Mouse (Mus musculus): Measurements from ENCODE around the gene Palm2. TPM values are rescaled to one million over a fixed set of nuclear protein-coding genes. Genes with fewer than 3 reads are reported as not detected.

Gene Palm2
- polyA plus RNA-seq, 1 experiment from 2014 or later, result 3.9 TPM

- WGBS, result 89% methylated on average over 11 of the region's 11 CpGs
Measured at GRCm38 (mm10) chr4:57682944-57683343, 248.9 kb downstream of the Palm2 start.

GRCm38 (mm10) chr4:57684676-57685215, 250.7 kb downstream of the Palm2 start:
- no peak for ATAC-seq

More at GRCm38 (mm10) chr4:57682944-57683343, 248.9 kb downstream of the Palm2 start:
- H3K4me3 ChIP-seq (replicated peaks), result no peak overlapping the region
- no peak overlapping the region for H3K9ac ChIP-seq
- no peaks in the 10 kb centered on the region for H3K9me3 ChIP-seq
- ATAC-seq, result no peak
- H3K4me1 ChIP-seq (replicated peaks), result no peaks in the 10 kb centered on the region; the same call in 1 of the 2 replicates
- H3K27ac ChIP-seq, result no peak overlapping the region
- H3K27me3 ChIP-seq (replicated peaks), result no peaks in the 10 kb centered on the region
- no peak overlapping the region for H3K4me2 ChIP-seq (replicated peaks)
- H3K36me3 ChIP-seq, result no peaks in the 10 kb centered on the region

GRCm38 (mm10) chr4:57686736-57687135, 252.7 kb downstream of the Palm2 start:
- Histone ChIP-seq H3K9ac (no peak overlapping the region), H3K4me2 (replicated peaks) (no peak overlapping the region), H3K27me3 (replicated peaks) (no peaks in the 10 kb centered on the region), H3K4me3 (replicated peaks) (no peak overlapping the region), H3K36me3 (no peaks in the 10 kb centered on the region), H3K27ac (no peak overlapping the region), H3K9me3 (no peaks in the 10 kb centered on the region), H3K4me1 (replicated peaks) (no peaks in the 10 kb centered on the region)
- 52% methylated on average over 3 of the region's 3 CpGs for WGBS
- no peak for ATAC-seq

More at GRCm38 (mm10) chr4:57684676-57685215, 250.7 kb downstream of the Palm2 start:
- Histone ChIP-seq H3K9me3 (no peaks in the 10 kb centered on the region), H3K4me2 (replicated peaks) (no peak overlapping the region), H3K9ac (no peak overlapping the region), H3K27ac (no peak overlapping the region), H3K4me1 (replicated peaks) (no peaks in the 10 kb centered on the region), H3K4me3 (replicated peaks) (no peak overlapping the region), H3K27me3 (replicated peaks) (no peaks in the 10 kb centered on the region), H3K36me3 (no peaks in the 10 kb centered on the region)
- WGBS, result 70% methylated on average over 12 of the region's 12 CpGs

GRCm38 (mm10) chr4:57687583-57687982, 253.5 kb downstream of the Palm2 start:
- H3K4me1 ChIP-seq (replicated peaks), result no peaks in the 10 kb centered on the region
- no peak overlapping the region for H3K27ac ChIP-seq
- H3K9ac ChIP-seq, result no peak overlapping the region
- no peak for ATAC-seq
- H3K27me3 ChIP-seq (replicated peaks), result no peaks in the 10 kb centered on the region
- WGBS, result 79% methylated on average over 3 of the region's 3 CpGs
- no peaks in the 10 kb centered on the region for H3K36me3 ChIP-seq
- no peak overlapping the region for H3K4me2 ChIP-seq (replicated peaks)
- no peak overlapping the region for H3K4me3 ChIP-seq (replicated peaks)
- H3K9me3 ChIP-seq, result no peaks in the 10 kb centered on the region

GRCm38 (mm10) chr4:57688131-57688530, 254.1 kb downstream of the Palm2 start:
- no peaks in the 10 kb centered on the region for H3K36me3 ChIP-seq
- no peak for ATAC-seq
- no peaks in the 10 kb centered on the region for H3K9me3 ChIP-seq
- no peak overlapping the region for H3K27ac ChIP-seq
- H3K27me3 ChIP-seq (replicated peaks), result no peaks in the 10 kb centered on the region
- 66% methylated on average over 9 of the region's 9 CpGs for WGBS
- no peak overlapping the region for H3K4me2 ChIP-seq (replicated peaks)
- H3K4me3 ChIP-seq (replicated peaks), result no peak overlapping the region
- H3K9ac ChIP-seq, result no peak overlapping the region
- H3K4me1 ChIP-seq (replicated peaks), result no peaks in the 10 kb centered on the region

- no peaks in the 10 kb centered on the region for H3K9me3 ChIP-seq
- H3K27ac ChIP-seq, result no peak overlapping the region
- H3K4me2 ChIP-seq (replicated peaks), result no peak overlapping the region
- no peaks in the 10 kb centered on the region for H3K4me1 ChIP-seq (replicated peaks)
- 76% methylated on average over 6 of the region's 6 CpGs for WGBS
- H3K9ac ChIP-seq, result no peak overlapping the region
- no peak for ATAC-seq
- H3K4me3 ChIP-seq (replicated peaks), result no peak overlapping the region
- no peaks in the 10 kb centered on the region for H3K36me3 ChIP-seq
- H3K27me3 ChIP-seq (replicated peaks), result no peaks in the 10 kb centered on the region
Measured at GRCm38 (mm10) chr4:57690001-57690400, 256.0 kb downstream of the Palm2 start.

GRCm38 (mm10) chr4:57690805-57691204, 256.8 kb downstream of the Palm2 start:
- no peak overlapping the region for H3K4me3 ChIP-seq (replicated peaks)
- H3K9ac ChIP-seq, result no peak overlapping the region
- no peaks in the 10 kb centered on the region for H3K4me1 ChIP-seq (replicated peaks)
- no peaks in the 10 kb centered on the region for H3K36me3 ChIP-seq
- ATAC-seq, result no peak
- no peaks in the 10 kb centered on the region for H3K27me3 ChIP-seq (replicated peaks)
- WGBS, result 25% methylated on average over 1 of the region's 1 CpGs
- H3K9me3 ChIP-seq, result no peaks in the 10 kb centered on the region
- H3K27ac ChIP-seq, result no peak overlapping the region
- no peak overlapping the region for H3K4me2 ChIP-seq (replicated peaks)

GRCm38 (mm10) chr4:57694356-57695136, 260.5 kb downstream of the Palm2 start:
- no peak overlapping the region for H3K4me2 ChIP-seq (replicated peaks)
- H3K9ac ChIP-seq, result no peak overlapping the region
- H3K9me3 ChIP-seq, result no peaks in the 10 kb centered on the region
- H3K36me3 ChIP-seq, result no peaks in the 10 kb centered on the region
- 82% methylated on average over 5 of the region's 5 CpGs for WGBS
- no peaks in the 10 kb centered on the region for H3K27me3 ChIP-seq (replicated peaks)
- no peak overlapping the region for H3K27ac ChIP-seq
- ATAC-seq, result no peak
- no peaks in the 10 kb centered on the region for H3K4me1 ChIP-seq (replicated peaks)
- H3K4me3 ChIP-seq (replicated peaks), result no peak overlapping the region

GRCm38 (mm10) chr4:57696955-57697354, 262.9 kb downstream of the Palm2 start:
- 95% methylated on average over 11 of the region's 11 CpGs for WGBS
- Histone ChIP-seq H3K9me3 (no peaks in the 10 kb centered on the region), H3K9ac (no peak overlapping the region), H3K36me3 (no peaks in the 10 kb centered on the region), H3K27me3 (replicated peaks) (no peaks in the 10 kb centered on the region), H3K4me2 (replicated peaks) (no peak overlapping the region), H3K4me3 (replicated peaks) (no peak overlapping the region), H3K4me1 (replicated peaks) (no peaks in the 10 kb centered on the region), H3K27ac (no peak overlapping the region)
- ATAC-seq, result no peak

GRCm38 (mm10) chr4:57697918-57698611, 264.0 kb downstream of the Palm2 start:
- no peak overlapping the region for H3K4me3 ChIP-seq (replicated peaks)
- H3K4me1 ChIP-seq (replicated peaks), result no peaks in the 10 kb centered on the region
- no peaks in the 10 kb centered on the region for H3K36me3 ChIP-seq
- ATAC-seq, result no peak
- H3K9me3 ChIP-seq, result no peaks in the 10 kb centered on the region
- 78% methylated on average over 12 of the region's 12 CpGs for WGBS
- no peak overlapping the region for H3K4me2 ChIP-seq (replicated peaks)
- H3K9ac ChIP-seq, result no peak overlapping the region
- no peaks in the 10 kb centered on the region for H3K27me3 ChIP-seq (replicated peaks)
- H3K27ac ChIP-seq, result no peak overlapping the region

- ATAC-seq, result no peak
- Histone ChIP-seq H3K27me3 (replicated peaks) (no peaks in the 10 kb centered on the region), H3K9me3 (no peaks in the 10 kb centered on the region), H3K36me3 (no peaks in the 10 kb centered on the region), H3K4me2 (replicated peaks) (no peak overlapping the region), H3K4me3 (replicated peaks) (no peak overlapping the region), H3K9ac (no peak overlapping the region), H3K27ac (no peak overlapping the region), H3K4me1 (replicated peaks) (no peaks in the 10 kb centered on the region)
- WGBS, result 82% methylated on average over 5 of the region's 5 CpGs
Measured at GRCm38 (mm10) chr4:57701576-57701975, 267.5 kb downstream of the Palm2 start.

GRCm38 (mm10) chr4:57703574-57704470, 269.8 kb downstream of the Palm2 start:
- Histone ChIP-seq H3K36me3 (no peaks in the 10 kb centered on the region), H3K4me3 (replicated peaks) (no peak overlapping the region), H3K4me2 (replicated peaks) (no peak overlapping the region), H3K9me3 (no peaks in the 10 kb centered on the region), H3K27ac (no peak overlapping the region), H3K4me1 (replicated peaks) (no peaks in the 10 kb centered on the region), H3K9ac (no peak overlapping the region), H3K27me3 (replicated peaks) (no peaks in the 10 kb centered on the region)
- no peak for ATAC-seq
- WGBS, result 72% methylated on average over 11 of the region's 11 CpGs

Data from intestine, embryonic 15.5 days (tissue).